Mouse (Mus musculus) adrenal gland, postnatal 14 days (tissue): Measurements from ENCODE around the gene Bbx. TPM values are rescaled to one million over a fixed set of nuclear protein-coding genes. Genes with fewer than 3 reads are reported as not detected.
A peak's percentile ranks its signal among the peaks of the same experiment; 100 is the strongest.

ENCODE experiments used
- DNase-seq: peaks from one replicate; pipeline ENCODE4 v3.0.0; 2021; ENCODE audit warnings: mixed read lengths
- total RNA-seq: library from RNA; stranded (reverse); gene quantifications from 2 replicates; pipeline ENCODE4 v1.2.3, GENCODE M21; 2021

Bbx gene
- total RNA-seq, 1 experiment from 2014 or later = 28.8 TPM

DNA sequence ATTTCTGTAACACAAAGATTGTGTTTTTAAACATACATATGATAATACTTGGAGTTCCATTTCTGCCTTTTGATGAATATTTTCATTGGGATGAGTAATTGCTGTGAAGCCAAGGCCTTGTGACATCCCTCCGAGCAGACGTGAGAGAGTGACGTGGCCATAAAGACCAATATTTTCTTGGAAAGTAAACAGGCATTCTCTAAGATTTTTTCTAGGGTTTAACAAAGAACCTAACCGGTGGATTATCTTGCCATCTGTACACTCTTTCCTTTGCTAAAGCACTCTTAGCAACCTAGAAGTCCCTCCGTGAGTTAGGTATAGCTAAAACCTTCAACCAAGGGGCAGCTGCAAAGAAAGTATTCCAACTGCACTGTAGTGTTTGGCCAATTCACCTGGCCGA lies 32.4 kb downstream of the Bbx start:
- DNase-seq = peak; percentile 16

DNA sequence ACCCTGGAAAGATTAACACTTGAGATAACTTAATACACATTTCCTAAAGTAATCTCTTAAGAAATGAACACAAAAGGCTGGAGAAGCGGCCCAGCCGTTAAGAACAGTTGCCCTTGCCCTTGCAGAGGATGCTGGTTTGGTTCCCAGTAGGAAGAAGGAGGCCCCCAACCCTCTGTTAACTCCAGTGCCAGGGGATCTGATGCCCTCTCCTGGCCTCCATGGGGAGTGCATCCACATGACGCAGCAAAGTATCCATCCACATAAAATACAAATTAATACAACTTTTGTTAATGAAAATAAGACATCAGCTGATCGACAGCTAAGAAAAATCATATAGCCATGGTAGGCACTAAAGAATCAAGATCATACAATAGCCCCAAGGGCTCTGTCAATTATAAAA lies 33.6 kb downstream of the Bbx start:
- DNase-seq = peak; percentile 18

DNA sequence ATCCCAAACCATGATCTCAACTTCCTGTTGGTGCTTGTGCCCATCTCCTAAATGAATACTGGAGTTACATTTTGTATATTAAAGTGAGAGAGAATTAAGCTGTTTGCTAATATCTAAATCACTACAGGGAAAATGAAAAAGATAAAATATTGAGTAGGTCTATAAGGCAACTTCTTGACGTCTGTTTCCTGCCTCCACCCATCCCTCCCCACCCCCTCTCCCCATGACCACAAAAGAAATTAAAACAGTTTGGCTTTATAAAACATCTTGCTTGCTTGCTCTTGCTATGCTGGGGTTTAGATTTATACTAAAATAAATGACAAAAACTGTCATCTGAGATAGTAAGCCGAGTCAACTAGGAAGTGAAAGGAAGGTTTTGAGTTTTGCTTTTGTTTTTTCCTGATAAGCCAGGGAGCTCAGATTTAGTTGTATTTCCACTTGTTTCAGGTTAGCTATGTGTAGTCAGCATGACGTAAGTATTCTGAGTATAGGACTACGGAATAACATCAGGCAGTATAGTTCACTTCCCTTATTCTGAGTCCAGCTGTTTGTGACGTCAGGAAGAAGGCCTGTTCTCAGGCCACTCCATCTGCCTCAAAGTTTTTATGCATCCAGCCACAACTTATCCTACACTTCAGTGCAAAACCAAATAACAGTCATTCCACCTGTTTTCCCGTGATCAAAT lies 36.1 kb downstream of the Bbx start:
- no peak for DNase-seq

DNA sequence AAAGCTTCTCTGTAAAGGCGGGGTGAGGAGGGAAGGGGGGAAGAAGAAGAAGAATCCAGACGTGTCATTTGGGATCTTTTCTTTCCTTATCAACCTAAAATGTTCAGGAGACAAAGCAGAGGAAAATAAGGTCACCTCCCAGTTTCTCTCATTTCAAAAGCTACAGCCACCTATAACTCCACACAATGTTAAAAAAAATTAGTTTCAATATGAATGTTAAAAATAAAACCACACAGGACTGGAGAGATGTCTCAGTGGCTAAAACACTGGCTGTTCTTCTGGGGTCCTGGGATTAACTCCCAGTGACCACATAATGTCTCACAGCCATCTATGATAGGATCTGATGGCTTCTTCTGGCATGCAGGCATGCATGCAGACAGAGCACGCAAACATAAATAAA lies 43.7 kb downstream of the Bbx start:
- no peak for DNase-seq

DNA sequence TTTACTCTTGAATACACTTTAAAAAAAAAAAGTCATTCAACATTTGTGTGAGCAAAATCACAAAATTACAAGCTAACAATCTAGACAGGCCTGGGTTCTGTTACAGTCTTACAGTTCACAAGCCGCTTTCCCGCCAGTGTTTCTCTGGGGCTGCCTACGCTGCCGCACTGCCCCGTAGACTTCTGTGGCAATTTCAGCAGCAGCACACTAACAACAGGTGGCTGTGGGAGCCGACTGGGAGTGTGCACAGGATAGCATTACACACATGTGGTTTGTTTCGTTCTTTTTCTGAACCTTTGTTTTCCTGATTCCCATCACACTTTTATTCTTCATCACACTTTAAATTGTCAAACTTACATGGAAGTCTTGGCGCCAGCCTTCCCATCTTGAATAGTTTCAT lies 48.6 kb downstream of the Bbx start:
- DNase-seq = no peak

DNA sequence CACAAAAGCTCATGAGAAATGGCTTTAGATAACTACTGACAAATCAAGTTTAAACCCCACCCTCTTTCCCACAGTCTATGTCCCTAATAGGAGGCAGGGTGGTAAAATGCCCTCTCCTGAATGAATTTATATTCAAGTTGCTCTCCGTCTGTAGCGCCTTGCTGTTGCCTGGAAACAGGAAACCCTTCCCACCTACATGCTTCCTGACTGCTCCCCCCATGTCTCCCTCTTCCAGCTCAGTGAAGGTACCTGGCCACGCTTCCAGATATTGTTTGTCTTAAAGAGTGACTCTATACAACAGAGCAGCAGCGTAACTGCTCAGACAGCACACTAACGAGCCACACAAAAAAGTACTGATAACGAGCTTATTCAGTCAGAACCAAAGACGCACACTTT lies 50.8 kb downstream of the Bbx start:
- no peak for DNase-seq

DNA sequence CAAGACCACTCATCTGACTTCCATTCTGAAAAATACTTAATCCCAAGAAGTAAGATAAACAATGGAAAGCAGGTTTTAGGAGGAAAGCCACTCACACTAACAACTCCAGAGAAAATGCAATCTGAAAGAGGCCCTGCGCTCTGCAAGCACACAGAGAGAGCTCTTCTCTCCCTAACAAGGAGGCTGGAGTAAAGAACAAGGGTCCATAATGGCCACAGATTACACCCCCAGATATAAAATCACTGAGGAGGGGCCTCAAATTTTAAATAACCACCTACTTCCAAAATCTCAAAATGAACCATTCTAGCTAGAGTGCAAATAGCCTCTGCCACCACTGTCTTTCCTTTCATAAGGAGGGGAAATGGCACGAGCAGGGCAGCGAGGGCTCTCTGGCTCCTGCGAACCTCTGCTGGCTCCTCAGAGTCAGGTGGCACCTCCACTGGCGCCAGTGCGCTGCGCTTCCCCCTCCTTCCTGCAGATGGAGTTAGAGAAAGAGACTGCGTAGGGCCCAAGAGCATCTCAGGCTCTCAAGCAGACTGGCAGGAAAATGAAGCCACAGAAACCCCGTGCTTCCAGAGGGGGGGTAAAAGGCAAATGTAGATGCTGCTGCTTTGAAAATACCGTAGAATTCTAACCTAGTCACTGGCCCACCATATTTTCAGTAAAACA lies 51.4 kb downstream of the Bbx start:
- DNase-seq = peak; percentile 85

DNA sequence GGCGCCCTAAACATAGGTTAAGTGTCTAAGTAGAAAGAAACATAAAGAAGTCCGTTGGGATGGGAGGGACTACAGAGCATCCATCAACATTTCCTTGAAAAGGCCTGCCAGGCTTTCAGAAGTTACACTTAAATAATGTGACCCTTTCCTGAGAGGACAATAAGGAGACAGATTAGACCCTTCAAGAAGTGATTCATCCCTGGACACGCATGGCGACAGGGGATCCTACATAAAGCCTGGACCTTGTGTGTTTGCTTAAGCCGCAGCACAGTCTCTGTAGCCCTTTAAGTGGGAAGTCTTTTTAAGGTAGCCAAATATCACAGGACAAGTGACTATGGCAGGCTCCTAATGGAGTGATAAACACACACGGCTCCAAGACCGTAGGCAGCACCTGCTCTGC lies 52.0 kb downstream of the Bbx start:
- no peak for DNase-seq

DNA sequence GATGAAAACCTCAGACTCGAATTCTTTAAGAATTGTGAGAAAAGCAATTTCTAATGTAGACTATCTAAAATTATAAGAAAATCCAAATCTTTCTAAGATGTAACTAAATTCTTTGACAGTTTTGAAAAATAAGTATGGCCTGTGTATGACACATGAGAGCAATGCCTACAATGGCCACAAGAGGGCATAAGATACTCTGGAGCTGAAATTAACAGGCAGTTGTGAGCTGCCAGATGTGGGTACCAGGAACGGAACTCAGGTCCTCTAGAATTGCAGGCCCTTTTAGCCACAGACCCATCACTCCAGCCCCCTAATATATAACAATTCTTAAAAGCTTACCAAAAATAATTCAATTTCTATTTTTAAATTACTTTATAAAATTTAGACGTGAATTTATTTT lies 57.6 kb downstream of the Bbx start:
- peak; percentile 58 for DNase-seq

DNA sequence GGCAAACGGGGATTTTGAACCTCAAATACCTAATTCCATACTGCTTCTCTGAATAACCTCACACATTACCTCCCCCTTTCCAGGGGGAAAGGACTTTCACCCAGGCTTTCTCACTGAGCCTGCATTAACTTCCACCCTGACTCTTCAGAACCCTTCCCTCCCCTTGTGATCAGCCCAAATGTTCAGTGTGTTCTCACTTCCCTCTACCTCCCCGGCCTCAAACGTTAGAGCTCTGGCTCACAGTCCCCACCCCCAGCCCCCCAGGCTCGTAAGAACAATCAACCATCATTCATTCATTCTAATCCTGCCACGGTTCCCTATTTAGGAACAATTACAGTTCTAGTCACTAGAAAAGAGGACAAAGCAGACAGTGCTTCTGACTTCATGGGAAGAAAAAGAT lies 58.5 kb downstream of the Bbx start:
- no peak for DNase-seq

DNA sequence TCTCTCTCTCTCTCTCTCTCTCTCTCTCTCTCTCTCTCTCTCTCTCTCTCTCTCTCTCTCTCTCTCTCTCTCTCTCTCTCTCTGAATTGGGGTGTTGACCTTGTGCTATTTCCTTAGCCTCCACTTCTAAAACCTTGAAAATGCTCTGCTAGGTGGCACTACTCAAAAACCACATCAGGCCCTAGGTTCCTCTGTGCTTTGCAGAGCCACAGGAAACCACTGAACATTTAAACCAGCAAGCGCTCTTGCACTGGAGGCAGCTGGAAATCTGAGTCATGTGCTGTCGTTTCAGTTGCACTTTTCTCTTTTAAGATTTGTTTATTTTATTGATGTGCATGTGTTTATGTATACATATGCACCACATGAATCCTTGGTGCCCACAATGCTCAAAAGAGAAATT lies 59.6 kb downstream of the Bbx start:
- no peak for DNase-seq

DNA sequence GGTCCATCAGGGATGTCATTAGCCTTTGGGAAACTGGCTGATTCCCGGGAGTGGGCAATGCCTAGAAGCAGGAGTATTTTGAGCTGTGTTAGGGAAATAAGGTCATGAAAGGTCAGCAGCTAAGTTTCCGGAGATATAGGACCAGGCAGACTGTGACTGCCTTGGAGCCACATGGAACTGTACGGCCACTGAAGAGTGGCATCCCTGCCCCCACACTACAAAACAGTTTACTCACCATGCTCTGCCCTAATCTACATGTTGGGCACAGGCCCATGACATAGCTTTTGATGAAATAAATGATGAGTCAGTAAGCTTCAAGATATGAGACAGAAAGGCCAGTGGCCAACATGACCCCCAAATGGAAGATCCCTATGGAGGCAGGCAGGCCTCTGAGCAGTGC lies 60.7 kb downstream of the Bbx start:
- peak; percentile 12 for DNase-seq

DNA sequence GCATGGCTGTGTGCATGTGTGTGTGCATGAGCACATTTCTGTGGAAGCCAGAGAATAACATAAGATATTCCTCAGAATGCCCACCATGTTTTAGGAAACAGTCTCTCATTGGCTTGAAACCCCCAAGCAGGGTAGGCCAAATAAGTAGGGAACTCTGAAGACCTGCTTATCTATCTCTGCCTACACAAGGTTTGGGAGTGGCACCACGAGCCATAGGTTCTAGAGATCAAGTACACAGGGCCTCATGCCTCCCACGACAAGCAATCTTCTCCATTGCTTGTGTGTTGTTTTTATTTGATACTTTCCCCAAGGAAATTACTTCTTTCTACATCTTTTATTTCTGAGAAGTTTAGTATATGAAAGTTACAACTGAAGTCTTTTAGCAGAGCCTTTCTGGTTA lies 61.8 kb downstream of the Bbx start:
- no peak for DNase-seq

DNA sequence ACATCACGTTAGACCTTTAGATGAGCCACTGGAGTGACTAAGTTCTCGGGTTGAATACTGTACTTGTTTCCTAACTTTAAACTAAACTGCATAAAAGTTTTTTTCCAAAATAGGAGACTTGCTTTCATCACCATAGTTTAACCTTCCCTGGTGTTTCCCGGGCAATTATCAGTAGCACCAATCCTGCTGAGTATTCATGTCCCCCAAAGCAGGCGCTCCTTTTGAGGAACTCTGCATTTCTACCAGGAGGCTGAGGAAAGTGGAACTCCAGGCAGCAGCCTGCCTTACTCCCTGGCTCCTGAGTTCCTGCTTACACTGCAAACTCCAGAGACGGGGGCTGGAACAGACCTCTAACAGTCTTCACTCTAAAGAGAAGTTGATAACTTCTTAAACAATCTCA lies 65.6 kb downstream of the Bbx start:
- no peak for DNase-seq

DNA sequence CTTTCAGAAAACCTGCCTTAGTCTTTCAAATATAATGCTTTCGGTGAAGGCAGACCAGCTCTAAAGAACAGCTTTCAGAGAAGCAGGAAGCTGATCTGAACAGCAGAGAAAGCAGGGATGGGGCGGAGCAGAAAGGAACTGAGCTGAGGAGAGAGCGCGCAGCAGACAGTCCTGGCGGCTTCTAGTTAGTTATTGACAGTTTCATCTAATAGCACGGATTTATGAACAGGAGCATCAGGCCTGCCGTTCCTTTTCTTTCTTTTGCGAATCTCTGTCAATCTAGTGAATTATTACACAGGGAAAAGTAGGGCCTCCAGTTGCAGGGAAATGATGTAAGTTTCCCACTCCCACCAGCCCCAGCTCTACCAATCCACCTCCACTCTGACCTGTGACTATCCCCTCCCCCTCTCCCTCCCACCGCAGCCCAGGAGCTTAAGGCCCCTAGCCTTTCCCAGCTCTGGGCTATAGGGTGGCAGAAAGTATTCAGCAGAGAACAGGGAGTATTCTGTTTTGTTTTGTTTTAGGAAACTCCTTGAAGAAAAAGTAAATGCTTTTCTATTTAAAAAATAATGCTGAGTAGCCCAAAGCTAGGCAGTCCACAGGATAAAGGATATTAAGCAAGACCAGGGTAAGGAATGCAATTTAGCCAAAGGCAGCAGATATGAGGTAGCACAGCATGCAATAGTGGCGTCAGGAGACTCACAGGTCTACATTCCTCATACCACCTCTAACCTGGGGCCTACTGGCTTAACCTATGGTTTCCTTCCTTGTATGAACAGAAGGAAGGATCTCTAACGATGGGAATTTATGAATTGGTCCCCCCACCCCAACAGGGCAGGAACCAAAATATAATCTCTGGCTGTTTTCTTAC lies 67.8 kb downstream of the Bbx start:
- DNase-seq = peak; percentile 59

DNA sequence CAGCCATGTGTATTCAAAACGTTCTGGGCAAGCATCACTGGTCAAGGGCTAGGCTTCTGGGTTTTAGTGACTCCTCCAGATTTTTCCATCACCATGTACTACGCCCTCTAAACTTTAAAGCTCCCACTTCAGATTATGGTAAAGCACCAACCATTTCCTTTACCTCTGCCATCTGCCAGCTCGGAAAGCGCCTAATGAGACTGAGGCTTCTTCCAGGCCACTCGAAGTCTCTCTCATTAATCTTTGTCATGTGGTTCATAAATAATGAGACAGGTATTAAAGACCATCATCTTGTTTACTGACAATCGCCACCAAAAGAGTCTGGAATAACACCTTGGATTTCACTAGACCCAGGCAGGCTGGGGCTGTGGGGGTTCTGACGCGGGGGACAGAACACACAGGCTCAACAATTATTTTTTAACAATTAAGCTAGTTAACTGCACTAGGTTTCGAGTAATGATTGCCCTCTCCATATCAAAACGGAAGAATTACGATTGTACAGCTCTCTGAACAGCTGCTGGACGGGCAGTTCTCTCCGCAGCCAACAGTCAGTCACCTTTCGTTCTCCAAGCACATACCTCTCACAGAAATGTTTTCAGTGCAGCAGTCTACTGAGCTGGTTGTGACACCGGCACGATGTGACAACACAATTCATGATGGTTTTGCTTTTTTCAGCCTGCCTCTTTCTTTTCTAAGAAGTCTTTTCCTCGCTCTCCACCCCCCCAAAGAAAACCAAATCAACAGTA lies 68.6 kb downstream of the Bbx start:
- DNase-seq = peak; percentile 12

DNA sequence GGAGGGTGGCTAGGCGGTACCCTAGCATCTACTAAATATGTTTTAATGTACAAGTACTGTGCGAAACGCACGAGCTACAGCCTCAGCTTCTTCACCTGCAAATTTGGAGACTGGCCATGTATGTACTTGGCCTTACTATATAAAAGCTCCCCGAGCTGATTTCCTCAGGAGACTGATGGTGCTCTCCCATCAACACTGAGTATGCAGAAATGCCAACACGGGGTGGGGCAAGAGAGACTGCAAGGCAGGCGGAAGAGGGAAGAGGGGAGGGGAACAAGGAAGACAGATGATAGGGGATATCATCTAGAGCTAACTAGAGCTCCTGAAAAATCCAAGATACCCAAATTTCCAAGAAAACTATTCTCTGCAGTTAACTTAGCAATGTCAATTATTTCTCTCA lies 71.6 kb downstream of the Bbx start:
- DNase-seq = no peak

DNA sequence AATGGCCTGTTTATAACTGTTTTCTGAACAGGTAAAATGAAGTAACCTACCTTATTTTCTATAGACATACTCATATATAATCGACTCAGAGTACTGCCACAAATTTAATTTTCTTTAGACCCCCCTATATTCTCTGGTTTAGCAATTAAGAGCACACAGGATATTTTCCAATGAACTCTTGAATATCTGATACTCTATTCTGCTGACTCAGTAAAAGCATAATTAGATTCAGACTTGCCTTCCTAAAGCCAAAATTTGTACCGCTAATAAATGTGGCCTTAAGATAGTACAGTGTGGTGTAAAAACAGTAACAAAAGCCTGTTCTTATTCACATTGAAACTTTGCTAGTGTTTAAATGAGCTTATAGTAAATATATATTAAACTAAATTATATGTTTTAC lies 102.5 kb downstream of the Bbx start:
- no peak for DNase-seq

DNA sequence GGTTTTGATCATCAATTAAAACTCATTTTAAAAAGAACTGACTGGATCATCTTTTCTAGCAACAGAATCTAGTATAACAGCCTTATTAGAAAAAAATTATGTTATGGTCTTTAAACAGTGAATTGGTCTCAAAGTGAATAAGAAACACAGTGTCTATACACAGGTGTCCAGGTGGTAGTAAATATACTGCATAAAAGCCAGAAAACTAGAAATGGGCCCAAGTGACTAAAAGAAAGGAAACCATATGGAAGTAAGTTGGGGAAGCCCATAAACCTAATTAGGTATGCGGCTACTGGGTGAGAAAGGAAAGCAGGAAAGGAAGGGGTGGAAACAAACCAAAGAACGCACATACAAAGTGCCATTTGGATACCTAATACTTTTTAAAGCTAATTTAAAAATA lies 107.4 kb downstream of the Bbx start:
- DNase-seq = no peak

DNA sequence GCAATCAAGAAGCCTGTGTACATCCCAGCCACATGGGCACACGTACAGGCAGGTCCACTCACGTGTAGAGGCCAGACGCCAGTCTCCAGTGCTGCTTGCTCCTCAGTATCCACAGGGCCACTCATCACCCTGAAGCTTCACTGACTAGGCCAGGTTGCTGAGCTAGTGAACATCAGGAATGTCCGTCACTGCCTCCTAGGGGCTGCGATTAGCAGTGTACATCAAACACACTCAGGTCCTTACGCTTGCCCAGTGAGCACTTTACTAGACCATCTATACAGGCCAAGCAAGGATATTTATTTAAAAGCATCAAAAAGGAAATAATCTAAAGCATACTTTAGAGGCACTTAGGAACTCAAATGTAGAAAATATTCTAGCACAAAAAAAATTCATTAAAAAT lies 107.9 kb downstream of the Bbx start:
- no peak for DNase-seq

DNA sequence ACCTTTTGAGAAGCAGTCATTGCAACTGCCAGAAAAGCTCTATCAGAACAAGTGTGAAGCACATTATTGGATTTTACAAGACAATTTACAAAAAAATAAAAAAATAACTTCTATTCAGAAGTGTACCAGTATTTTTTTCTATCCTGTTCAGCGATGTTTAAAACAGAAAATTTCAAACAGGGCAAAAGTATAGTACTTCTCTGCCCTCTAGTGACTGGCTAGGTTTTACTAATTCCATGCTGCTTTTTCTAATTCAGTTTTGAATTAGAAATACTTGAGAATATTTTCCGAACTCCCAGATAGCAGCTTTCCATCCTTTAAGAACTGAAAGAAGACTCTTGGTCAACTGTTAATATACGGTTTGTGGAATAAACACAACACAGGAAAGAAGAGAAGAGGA lies 110.8 kb downstream of the Bbx start:
- DNase-seq = no peak

DNA sequence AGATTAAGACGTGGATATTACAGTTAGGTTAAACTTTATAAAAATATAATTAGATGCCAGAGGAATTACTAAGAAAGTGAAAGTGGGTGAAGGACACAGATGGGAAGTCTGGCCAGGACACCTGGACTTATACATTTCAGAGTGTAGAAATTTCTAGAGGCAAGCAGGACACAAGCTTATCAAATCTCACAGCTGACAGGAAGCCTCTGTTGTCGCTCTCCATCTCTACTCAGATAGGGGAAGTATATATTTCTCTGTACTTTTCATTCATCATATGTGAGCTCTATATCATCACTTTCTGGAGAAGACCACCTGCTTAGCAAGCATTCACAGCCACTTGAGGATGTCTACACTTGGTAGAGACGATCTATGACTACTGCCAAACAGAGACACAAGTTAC lies 113.9 kb downstream of the Bbx start:
- no peak for DNase-seq
